Mouse (Mus musculus) brain, embryonic 14.5 days (tissue): ENCODE results near the gene Cradd.

Source experiments
- CTCF ChIP-seq: fragments of 200-500 bp; IDR thresholded peaks from 2 replicates; pipeline ENCODE4 v1.5.1; 2012; ENCODE audit warnings: inconsistent platforms, mild to moderate bottlenecking, moderate library complexity, borderline replicate concordance; ENCODE audit not compliant: insufficient read depth, insufficient read length; ENCODE audit errors: extremely low read depth
- POLR2A ChIP-seq: fragments of 200-500 bp; IDR thresholded peaks from 2 replicates; pipeline ENCODE4 v1.6.1; 2012; ENCODE audit warnings: mild to moderate bottlenecking, inconsistent platforms, borderline replicate concordance; ENCODE audit not compliant: poor library complexity, insufficient read depth, insufficient read length, severe bottlenecking; ENCODE audit errors: extremely low read depth

DNA sequence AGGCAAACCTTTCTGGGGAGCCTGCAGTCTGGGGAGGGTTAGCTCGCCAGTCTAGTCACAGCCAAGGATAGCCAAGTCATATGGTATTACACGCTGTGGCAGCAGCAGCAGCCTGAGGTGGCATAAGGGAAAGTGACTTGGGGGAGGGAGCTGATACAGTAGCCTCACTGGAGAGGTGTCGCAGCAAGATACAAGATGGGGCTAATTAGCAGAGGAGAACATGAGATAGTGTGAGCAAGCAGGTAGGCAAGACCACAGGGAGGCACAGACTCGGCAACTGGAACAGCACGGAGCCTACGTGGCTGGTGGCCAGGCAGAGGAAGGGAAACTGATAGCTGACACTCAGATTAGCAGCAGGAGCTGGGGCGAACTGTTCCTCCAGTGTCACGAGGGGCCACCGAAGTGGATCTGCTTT is 26.2 kb downstream of the Cradd start:
- TF ChIP-seq CTCF (no peak), POLR2A (no peak)
